Mouse (Mus musculus): ENCODE results near the gene Zfp326.
"Not testable (repeated sequence)": the region's sequence is repeated elsewhere in the genome, so short reads cannot be mapped to it uniquely, and the experiment has no call there.

Gene Zfp326

DNA sequence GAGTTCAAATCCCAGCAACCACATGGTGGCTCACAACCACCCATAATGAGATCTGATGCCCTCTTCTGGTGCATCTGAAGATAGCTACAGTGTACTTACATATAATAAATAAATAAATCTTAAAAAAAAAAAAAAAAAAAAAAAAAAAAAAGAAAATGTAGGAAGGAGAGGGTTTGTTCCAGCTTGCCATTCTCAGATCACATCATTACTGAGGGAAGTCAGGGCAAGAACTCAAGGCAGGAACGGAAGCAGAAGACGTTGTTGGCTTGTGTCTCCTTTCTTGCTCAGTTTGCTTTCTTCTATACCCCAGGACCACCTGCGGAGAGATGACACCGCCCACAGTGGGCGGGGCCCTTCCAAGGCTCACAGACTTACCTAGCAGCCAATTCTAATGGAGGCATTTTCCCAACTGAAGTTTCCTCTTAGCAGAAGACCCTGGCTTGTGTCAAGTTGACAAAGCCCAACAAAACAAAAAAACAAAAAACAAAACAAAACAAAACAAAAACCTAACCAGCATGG is 11.2 kb upstream of the Zfp326 start:
- DNase-seq (ENCODE audit: extremely low read depth, insufficient read length, low spot score), result not testable (repeated sequence)

DNA sequence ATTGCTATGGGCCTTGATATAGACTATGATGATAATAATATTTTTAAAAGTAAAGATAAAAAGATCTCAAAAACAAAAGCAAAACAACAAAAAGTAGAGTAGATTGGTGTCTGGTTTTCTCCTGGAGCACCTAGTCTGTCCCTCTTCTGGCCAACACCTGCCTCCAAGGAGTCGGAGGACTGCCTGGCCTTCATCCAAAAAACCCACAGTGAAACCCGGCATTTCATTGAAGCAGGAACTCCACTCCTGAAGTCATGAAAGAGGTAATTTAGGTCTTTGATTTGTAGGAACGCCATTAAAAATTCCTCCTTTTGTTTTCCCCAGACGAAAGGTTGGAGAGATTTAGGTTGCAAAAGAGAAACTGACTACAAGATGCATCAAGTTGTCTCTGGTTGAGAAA is 8.9 kb upstream of the Zfp326 start:
- no peak for DNase-seq (ENCODE audit: extremely low read depth, insufficient read length, low spot score)

DNA sequence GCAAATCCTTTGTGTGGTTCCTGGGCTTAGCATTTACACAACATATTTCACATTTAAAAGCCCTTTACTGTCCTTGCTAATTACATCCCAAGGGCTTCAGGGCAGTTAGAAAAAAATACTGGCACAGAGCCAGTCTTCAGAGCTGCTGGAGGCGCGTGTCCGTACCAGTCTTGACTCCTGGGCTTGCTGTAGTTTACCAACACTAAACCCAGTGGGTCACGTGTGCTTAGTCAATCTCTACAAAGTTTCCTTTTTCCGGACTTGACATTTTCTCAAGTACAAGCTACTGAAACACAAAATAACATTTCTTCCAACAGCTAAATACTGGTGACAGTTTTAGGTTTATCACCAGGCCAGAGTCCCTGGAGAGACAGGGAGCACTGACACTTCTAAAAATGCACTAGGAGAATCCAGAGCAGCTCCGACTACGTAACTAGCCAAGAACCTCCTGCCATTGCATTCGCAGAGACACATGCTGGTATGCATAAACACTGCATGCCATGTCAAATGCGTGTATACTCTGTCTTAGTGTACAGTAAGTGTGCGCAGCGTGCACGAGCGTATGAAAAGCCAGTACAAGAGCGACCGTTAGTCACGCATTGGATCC is 8.4 kb upstream of the Zfp326 start:
- no peak for DNase-seq (ENCODE audit: extremely low read depth, insufficient read length, low spot score)

DNA sequence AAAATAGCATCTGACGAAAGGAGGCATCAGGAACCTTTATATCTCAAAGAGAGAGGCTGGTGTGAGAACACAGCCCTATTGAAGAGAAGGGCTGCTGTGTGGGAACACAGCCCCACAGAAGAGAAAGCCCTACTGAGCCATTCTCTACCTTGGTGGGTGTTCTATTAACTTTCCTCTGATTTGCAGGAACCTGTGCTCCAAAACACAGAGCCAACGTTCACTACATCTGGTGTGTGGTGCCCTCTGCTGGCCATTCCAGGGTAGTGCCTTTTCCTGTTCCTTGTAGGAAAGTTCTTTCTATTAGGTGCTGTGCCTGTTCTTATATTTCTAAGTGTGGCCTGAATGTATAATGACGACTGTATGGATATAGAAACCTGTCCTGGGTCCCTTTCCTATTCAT is 7.8 kb upstream of the Zfp326 start:
- peak; percentile 53 for DNase-seq (ENCODE audit: extremely low read depth, insufficient read length, low spot score)

DNA sequence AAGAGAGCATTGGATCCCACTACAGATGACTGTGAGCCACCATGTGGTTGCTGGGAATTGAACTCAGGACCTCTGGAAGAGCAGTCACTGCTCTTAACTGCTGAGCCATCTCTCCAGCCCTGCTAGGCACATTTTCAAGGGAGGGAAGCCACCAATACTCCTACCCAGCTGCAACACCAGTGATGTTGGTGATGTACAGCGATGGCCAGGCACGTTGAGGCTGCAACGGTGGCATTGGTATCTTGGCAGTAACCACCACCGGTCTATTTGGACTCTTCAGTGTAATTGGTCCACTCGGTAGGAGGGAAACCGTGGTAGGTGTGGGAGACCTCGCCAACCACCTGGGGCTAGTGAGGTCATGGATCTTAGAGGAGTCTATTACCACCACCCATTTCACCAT is 6.6 kb upstream of the Zfp326 start:
- no peak for DNase-seq (ENCODE audit: extremely low read depth, insufficient read length, low spot score)

DNA sequence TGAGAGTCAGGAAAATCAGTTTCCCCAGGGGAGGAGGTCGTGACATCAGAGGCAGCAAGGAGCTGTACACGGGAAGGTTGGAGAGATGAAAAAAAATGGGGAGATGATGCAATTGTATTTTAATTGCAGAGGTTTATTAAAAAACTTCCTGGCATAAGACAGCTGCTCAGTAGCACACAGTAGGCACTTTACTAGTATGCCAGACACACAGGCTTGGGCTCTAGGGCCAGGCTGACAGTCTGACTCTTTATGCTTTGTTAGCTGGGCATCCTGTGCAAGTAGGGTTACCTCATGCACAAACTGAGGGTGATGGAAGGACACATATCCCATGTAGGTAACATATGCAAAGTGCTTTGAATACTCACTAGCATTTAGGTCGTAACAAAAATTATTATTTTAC is 5.2 kb upstream of the Zfp326 start:
- no peak for DNase-seq (ENCODE audit: extremely low read depth, insufficient read length, low spot score)

DNA sequence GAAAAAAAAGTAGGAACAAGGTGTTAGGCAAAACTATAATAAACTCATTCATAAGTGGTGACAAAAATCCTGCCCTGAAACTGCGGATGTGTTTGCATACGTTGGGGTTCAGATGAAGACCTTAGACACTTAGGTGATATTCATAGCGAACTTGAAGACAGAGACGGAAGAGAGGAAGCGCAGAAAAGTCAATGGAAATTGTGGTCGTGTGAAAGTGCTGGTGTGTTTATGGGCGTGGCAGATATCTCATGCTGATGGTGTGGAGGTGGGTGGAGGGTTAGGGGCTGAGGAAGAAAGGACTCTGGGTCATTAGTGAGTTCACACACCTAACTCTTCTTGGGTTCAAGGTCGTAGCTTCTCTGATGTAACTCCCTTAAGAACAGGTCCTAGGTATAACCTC is 4.2 kb upstream of the Zfp326 start:
- no peak for DNase-seq (ENCODE audit: extremely low read depth, insufficient read length, low spot score)

DNA sequence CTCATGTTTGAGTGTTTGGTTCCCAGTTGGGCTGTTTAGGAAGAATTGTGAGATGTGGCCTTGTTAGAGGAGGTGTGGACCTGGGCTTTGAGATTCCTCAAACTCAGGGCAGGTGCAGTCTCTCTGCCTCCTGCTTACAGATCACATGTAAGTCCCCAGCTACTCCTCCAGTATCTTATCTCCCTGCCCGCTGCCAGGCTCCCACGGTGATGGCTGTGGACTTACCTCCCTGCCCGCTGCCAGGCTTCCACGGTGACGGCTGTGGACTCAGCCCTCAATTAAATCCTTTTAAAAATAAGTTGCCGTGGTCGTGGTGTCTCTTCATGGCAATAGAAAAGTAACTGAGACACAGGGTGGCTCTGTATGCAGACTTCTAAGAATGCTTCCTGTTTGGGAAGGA is 3.4 kb upstream of the Zfp326 start:
- DNase-seq (ENCODE audit: extremely low read depth, insufficient read length, low spot score), result no peak

DNA sequence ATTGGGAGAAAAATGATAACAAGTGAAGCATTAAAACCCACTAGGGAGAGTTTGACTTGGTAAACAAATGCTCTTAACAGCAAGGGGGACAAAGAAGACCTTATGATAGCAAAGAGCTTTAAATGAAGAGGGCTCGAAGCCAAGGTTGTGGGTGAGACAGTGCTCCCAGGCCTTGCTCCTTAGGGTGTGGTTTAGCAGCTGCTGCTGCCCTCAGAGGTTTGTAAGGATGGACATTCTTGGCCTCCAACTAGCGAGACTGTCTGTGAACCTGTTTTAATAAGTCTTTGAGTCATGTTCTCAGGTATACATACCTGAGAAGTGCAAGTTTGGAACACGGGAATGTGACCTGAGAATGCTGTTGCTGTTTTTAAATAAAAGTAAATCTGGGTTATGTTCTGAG is 2.6 kb upstream of the Zfp326 start:
- DNase-seq (ENCODE audit: extremely low read depth, insufficient read length, low spot score), result no peak

DNA sequence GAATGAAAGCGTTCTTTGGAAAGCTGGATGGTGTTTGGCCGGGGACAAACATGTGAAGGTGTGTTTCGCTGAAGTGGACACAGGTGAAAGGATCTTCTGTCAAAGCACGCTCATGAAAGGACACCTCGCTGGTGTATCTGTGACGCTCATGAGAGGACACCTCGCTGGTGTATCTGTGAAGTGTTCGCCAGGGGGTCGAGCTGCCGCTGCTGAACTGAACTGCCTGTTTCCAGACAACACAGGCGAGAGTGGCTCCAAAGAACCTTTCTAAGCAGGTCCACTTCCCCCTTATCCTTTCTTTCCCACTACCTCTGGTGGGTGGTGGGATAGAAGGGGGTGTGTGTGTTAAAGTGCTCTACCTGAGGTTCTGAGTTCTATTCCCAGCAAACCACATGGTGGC is 1.9 kb upstream of the Zfp326 start:
- DNase-seq (ENCODE audit: extremely low read depth, insufficient read length, low spot score), result no peak

DNA sequence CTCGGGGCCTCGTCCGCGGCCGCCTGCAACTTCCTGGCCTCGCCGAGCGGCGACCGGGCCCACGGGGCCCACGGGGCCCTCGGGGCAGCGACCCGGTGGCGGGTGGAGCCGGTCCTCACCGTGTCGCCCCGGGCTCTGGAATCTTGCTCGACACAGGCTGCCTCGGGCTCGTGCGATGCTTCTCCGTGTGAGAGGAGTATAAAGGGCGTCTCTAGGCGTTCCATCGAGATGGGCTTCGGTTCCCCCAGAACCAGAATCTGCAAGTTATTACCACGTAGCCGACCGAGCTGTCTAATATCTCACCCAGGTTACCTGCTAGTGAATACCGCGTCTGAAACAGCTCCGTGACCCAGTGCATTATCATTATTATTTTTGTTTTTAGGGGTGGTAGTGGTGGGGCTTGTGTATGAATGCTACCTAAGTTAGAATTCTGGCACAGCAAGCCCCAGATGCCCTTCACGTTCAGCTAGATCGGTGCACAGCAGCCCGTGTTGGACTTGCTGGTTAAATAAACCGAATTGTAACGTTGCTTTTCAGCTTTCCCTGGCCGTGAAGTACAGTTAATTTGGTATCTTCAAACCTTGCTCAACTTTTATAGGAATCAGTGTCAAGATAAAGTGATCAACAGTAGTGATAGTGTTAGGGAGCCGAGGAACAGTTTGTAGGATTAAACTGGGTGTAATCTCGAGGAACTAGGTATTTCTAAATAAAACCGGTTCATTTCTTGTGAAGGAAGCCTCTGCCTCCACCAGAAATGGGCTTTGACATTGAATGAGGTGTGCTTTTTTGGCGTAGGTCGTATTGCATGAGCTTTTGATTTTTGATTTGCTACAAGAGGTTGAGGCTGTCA is 785 bp downstream of the Zfp326 start:
- peak; percentile 61 for DNase-seq (ENCODE audit: extremely low read depth, insufficient read length, low spot score)

DNA sequence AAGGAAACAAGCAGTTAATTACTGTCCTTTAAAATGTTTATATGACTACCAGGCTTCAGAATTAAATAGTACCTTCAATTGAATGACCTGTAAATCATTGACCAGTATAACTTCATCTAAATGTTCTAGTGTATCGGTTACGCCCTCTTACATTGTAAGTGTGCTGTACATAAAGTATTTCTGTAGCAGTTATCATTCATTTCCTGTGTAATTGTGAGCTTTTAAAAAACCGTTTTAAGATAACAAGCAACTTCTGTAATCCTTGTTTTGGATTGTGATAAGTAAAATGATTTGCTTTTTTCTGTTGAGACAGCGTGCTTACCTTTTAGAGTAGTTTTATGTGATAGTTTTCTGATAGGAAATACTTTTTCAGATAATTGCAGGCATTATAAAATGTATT is 11.0 kb downstream of the Zfp326 start:
- no peak for DNase-seq (ENCODE audit: extremely low read depth, insufficient read length, low spot score)

DNA sequence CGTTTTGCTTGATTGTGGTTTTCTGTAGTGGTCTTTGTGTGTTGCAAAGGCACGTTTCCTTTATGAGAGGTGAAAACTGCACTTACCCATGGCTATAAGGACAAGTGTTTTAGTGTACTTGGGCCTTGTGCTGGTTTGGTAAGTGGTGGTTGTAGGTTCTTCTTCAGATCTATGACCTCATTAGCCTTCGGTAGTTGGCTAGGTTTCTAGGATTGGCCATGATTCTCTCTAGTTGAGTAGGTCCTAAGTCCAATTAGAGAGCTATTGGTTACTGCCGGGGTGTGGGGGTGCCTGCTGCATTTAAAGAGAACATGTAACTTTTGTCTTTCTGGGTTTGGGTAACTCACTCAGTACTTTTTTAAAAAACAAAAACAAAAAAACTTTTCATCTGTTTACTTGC is 21.8 kb downstream of the Zfp326 start:
- no peak for DNase-seq (ENCODE audit: extremely low read depth, insufficient read length, low spot score)

DNA sequence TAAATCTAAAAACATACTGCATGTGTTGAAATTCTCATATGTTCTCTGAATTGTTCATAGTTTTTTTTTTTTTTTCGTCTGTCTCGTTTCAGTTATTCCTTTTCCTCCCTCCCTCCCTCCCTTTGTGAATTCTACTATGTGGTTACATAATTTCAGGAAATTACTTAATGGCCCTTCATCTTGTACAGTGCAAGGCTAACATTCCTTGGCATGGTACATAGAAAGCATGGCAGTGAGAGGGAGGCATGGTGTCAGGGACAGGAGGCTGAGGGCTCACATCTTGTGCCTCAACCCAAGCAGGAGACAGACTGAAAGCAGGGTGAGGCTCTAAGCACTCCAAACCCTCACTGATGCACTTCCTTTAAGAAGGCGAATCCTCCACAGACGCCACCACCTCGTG is 32.8 kb downstream of the Zfp326 start:
- DNase-seq (ENCODE audit: extremely low read depth, insufficient read length, low spot score), result no peak

DNA sequence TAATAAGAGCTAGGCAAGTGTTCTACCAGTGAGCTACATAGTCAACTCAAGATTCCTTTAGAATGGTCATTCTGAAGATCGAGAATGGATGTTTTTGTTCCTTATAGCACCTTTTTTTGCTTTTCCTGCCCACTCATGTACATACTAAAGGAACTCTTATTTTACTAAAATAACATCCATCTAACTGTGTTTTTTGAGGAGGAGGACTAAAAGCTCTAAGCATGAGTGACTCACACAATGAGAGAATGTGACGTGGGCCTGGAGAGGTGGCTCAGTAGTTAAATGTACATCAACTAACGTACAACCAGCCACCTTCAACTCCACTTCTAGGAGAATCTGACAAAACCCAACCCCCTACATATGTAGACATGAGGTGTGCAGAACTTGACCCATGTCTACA is 33.3 kb downstream of the Zfp326 start:
- DNase-seq (ENCODE audit: extremely low read depth, insufficient read length, low spot score), result no peak

DNA sequence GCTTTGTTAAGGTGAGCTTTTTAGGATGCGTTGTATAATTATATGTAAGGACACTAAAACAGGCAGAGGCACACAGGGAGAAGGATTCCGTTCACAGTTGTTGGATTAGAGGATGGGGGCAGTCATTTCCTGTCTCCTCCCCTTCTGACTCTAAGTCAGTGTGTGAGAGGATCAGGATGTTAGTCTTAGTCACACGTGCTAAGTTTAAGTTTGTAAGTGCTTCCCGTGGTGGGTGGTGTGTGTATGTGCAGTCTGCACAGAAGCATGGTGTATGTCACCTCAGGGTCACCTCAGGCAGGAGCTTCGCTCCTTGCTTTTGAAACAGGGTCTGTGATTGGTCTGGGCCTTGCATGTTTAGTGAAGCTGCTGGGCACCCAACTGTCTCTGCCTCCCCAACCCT is 35.1 kb downstream of the Zfp326 start:
- no peak for DNase-seq (ENCODE audit: extremely low read depth, insufficient read length, low spot score)

DNA sequence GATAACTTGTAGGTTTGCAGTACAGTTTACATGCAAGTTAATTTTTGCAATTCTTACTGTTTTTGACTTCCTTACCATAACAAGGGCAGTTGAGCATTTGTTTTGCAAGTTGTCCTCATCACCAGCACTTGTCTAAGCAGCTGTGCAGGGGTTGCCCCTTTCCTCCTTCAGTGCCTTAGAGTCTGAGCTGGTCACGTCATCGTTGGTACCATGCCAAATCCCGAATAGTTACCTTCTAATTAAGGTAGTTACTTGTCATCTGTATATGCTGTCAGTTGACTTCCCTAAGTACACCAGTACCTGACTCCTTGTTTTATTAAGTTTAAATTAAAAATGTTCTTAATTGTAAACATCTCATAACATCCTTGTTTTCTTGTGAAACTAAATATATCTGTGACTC is 41.0 kb downstream of the Zfp326 start:
- no peak for DNase-seq (ENCODE audit: extremely low read depth, insufficient read length, low spot score)

DNA sequence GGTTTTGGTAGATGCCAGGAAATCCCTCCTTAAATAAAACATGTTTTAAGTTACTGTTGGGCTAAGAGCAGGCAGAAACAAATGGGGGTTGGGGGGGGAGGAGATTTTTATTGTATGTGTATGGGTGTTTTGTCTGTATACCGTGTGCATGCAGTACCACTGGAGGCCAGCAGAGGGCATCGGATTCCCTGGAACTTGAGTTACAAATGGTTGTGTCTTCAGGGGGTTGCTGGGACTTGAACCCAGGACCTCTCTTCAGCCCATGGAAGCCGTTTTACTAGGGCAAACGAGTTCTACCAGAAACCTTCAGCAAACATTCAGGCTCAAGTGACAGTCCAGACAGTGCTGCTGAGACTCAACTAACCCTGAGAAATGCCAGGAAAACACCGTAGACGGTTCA is 41.9 kb downstream of the Zfp326 start:
- no peak for DNase-seq (ENCODE audit: extremely low read depth, insufficient read length, low spot score)

DNA sequence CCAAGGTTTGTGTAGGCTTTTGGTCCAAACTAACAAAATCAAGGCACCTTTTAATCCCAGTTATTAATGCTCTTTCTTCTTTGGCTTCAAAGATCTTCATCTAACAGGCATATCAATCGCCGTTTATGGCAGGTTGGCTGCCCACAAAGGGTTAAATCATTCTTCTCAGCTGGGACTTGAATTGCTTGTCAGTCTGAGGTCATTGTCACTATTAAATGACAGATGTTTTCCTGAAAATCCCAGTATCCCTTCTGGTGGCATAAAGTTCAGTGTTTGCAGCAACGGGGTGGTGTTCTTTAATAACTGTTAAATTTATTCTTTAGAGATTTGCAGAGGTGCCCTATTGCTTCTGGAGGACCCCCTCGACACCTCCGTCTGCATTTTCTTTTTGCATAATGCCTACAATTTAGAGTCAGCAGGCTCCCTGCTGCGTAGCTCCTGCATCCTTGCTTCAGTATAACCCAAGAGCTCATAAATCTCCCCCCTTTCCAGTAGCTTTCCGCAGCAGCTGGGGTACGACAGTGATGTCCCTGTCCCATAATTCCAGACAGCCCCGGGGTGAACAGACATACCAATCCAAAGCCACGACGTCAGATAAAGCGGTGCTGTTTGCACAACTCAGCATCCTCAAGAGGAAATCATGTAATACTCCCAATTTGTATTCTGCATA is 46.6 kb downstream of the Zfp326 start:
- DNase-seq (ENCODE audit: extremely low read depth, insufficient read length, low spot score), result no peak

DNA sequence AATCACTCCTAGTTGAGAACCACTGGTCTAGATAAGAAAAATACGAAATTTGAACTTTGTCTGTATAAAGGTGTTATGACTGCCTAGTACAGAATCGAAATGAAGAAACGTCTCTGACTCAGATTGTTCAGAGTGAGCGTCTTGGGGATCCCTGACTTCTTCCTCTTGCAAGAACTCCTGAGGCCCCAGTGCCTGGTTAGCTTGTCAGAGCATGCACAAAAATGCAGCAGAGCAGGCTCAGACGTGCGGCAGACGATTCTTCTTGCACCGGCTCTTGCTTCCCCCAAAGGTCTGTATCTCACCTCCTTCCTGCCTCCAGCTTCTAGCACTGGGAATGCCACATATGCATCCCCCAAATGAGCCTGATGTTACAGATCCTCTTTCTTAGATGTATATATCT is 48.0 kb downstream of the Zfp326 start:
- DNase-seq (ENCODE audit: extremely low read depth, insufficient read length, low spot score), result no peak

DNA sequence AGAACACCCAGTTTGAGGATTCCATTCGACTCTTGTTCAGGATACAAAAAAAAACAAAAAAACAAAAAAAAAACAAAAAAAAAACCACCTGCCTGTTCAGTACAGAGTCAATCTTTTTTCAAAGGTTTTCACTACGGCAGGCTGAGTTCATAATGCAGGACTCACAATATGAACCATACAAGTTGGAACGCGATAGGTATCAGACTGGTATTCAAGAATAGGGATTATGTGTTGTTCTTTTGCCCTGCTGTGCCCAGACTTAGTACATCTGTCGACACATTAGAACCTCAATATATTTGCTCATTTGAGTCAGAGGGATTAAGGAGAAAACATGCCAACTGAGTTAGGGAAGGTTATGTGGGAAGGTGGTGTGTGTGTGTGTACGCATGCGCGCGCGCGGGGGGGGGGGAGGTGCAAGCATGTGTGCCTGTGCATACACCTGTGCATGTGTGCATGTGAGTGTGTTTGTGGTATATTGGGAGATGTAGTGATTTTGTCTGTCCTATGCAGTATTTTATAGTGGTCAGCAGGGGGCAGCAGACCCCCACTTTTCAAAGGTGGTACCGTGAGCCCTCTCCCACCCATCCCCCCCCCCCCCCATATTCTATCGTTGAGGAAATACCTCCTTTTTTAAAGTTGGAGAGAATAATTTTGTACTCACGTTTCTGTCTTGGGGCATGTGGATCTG is 49.3 kb downstream of the Zfp326 start:
- DNase-seq (ENCODE audit: extremely low read depth, insufficient read length, low spot score), result peak; percentile 19

All from 3134 (cell line).